29 mouse cellular contexts compared by ENCODE assay signal in the genomic region with DNA sequence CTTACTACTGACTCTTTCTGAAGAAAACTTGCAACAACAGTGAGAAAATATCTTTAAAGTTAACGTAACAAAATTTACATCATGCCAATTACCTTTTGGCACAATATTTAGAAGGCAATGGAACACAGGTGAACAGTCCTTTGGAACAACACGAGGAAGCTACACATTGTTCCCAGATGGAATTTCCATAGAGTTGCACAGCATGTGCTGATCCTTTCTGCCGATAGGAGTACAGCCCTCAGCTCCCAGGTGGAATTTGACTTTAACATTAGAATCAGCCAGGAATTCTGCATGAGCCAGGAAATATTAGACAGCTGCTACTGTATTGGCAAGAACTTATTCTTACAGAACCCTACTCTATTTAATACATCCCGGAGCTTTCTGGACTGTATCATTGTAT.
"Had no signal": no experiment of that assay in that cellular context is flagged by ENCODE, and none has a peak within 500 bp of the region (broad histone marks: within the 10 kb centered on the region; RNA-seq: fewer than 3 reads in every experiment).

No protein-coding gene starts in this region.

- DNase-seq: cerebellum, adult 18-20 months; cerebellum, adult 2 months; cerebellum, adult 8-10 months; cerebellum, adult 9-10 months; cerebellum, adult 9-11 months; cerebellum, postnatal 10 days; cerebellum, postnatal 14 days; cerebellum, postnatal 25 days; cerebellum, postnatal 36 days; embryo, embryonic 11 days; forebrain, postnatal 0 days; gastrocnemius, adult 2 months; gastrocnemius, postnatal 10 days; gastrocnemius, postnatal 14 days; gastrocnemius, postnatal 25 days; gastrocnemius, postnatal 36 days; heart, adult 11 months; heart, adult 18-20 months; heart, adult 2 months had no signal

- H3K9me3 ChIP-seq: embryonic facial prominence, embryonic 12.5 days; embryonic facial prominence, embryonic 13.5 days; embryonic facial prominence, embryonic 15.5 days; forebrain, embryonic 10.5 days; forebrain, embryonic 12.5 days; forebrain, embryonic 13.5 days; forebrain, embryonic 15.5 days had no signal

- H3K36me3 ChIP-seq: embryonic facial prominence, embryonic 12.5 days; embryonic facial prominence, embryonic 13.5 days; embryonic facial prominence, embryonic 15.5 days; forebrain, embryonic 10.5 days; forebrain, embryonic 12.5 days; forebrain, embryonic 15.5 days had no signal

- H3K27ac ChIP-seq: embryonic facial prominence, embryonic 12.5 days; embryonic facial prominence, embryonic 13.5 days; embryonic facial prominence, embryonic 15.5 days; forebrain, embryonic 10.5 days; forebrain, embryonic 12.5 days; forebrain, embryonic 13.5 days; forebrain, embryonic 15.5 days; gastrocnemius, adult 2 months; heart, adult 2 months had no signal

- H3K9ac ChIP-seq: embryonic facial prominence, embryonic 12.5 days; embryonic facial prominence, embryonic 13.5 days; embryonic facial prominence, embryonic 15.5 days; forebrain, embryonic 12.5 days; forebrain, embryonic 13.5 days; forebrain, embryonic 15.5 days; forebrain, postnatal 0 days had no signal

- H3K27me3 ChIP-seq: embryonic facial prominence, embryonic 12.5 days; embryonic facial prominence, embryonic 13.5 days; embryonic facial prominence, embryonic 15.5 days; forebrain, embryonic 12.5 days; forebrain, embryonic 13.5 days; forebrain, embryonic 15.5 days had no signal

- H3K4me1 ChIP-seq: embryonic facial prominence, embryonic 12.5 days; embryonic facial prominence, embryonic 13.5 days; embryonic facial prominence, embryonic 15.5 days; forebrain, embryonic 10.5 days; forebrain, embryonic 12.5 days; forebrain, embryonic 13.5 days; forebrain, embryonic 15.5 days had no signal

- H3K4me2 ChIP-seq: embryonic facial prominence, embryonic 12.5 days; embryonic facial prominence, embryonic 13.5 days; embryonic facial prominence, embryonic 15.5 days; forebrain, embryonic 12.5 days; forebrain, embryonic 13.5 days; forebrain, embryonic 15.5 days had no signal

- H3K4me3 ChIP-seq: embryonic facial prominence, embryonic 12.5 days; embryonic facial prominence, embryonic 13.5 days; embryonic facial prominence, embryonic 15.5 days; erythroblast, embryonic 14.5 days; forebrain, embryonic 10.5 days; forebrain, embryonic 12.5 days; forebrain, embryonic 13.5 days; forebrain, embryonic 15.5 days; gastrocnemius, adult 2 months; heart, adult 2 months had no signal

- ATAC-seq: forebrain, embryonic 13.5 days; forebrain, embryonic 14.5 days; forebrain, embryonic 15.5 days; forebrain, embryonic 16.5 days; forebrain, postnatal 0 days had no signal
